Mouse (Mus musculus): ENCODE measurements around the gene 2810459M11Rik.

DNA sequence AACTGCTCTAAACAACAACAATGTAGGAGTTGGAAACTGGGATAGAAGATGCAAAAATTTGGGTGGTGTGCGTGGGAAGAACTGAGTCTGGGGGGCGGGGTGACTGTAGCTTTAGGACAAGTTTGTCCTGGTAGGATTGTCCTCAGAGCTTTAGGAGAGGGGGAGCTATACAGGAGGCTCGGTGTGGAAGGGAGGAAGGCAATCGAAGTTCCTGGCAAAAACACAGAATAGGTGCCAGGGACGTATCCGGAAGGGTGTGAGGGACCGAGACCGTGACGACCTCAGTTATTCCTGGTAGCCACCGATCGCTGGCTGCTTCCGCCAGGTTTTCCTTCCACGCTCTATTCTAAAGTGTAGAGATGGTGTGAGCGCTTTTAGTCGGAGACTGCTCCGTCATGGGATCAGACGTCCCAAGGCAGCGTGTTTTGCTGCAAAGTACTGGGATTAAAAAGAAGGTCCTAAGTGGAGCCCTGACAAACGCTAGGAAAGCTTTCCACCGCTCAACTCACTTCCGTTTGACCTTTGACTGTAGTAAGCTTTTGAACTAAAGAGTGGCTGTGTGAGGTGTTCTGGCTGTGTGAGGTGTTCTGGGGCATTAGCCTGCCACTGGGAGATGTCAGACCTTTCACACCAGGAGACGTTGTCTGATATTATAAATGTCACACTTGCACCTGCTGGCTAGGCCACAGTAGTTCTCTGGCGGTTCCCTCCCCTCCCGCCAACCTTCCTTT, 1.3 kb downstream of the 2810459M11Rik start:
- TF ChIP-seq EP300 (optimal IDR thresholded peaks at IDR 0.05) (no peak), CTCF (IDR thresholded peaks at IDR 0.05; ENCODE audit: low read depth) (no peak)

Measured in stomach, postnatal 0 days (tissue).